Mouse (Mus musculus) retina, embryonic 14.5 days (tissue): ENCODE data around the gene Gm20795.
"Not testable (repeated sequence)": the region's sequence is repeated elsewhere in the genome, so short reads cannot be mapped to it uniquely, and the experiment has no call there.

Source experiments
- DNase-seq: peaks from one replicate; pipeline ENCODE4 v3.0.0-alpha.2; 2015; ENCODE audit warnings: low spot score

The Gm20795 gene

GRCm38 (mm10) chrY:40804614-40805013 lies at the start of gene Gm20795:
TSS of gene Gm20795 (plus strand) at chrY:40804914.
- not testable (repeated sequence) for DNase-seq

- not testable (repeated sequence) for DNase-seq
Measured at GRCm38 (mm10) chrY:40775665-40776064, 29.0 kb upstream of the Gm20795 start, which contains the start of gene Gm21797. TSS of gene Gm21797 (minus strand) at chrY:40775765.
